Mouse (Mus musculus) testis, postnatal 10 days (tissue): ENCODE data around the gene Klhdc3.

Source experiments
- DNase-seq: peaks from one replicate; pipeline ENCODE4 v3.0.0; 2021; ENCODE audit warnings: low spot score

The Klhdc3 gene

DNA sequence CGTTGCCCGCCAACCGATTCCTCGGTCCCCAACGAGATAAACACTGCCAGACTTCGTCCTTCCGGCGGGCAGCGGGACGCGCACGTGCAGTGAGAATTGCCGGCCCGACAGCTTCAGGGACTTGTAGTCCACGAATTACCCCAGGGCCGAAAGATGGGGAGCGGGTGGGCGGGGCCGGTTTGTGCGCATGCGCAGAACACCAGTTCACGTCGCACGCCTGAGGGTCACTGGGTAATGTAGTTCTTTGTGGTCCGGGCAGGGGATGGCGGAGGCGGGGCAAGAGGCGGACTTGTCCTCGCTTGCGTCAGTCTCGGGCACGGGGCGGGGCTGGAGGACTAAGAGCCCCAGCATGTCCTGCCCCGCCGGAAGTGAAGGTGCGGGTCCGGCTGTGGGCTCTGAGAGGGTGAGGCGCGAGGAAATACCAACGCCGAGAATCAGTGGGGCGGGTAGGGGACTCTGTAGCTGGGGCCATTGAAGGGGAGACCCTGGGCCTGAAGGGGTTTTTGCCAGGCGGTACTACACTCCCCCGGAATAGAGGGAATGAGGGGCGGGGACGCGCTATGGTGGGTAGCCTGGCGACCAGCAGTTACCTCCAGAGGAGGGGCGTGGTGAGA lies at the start of gene Klhdc3:
Gene Klhdc3, minus strand, starts transcription at position 155 of the 614 bp plus-strand sequence.
- DNase-seq, result peak; percentile 99

- DNase-seq, result peak; percentile 59
These were observed 48.2 kb upstream of the Klhdc3 start, which contains the start of gene Gnmt for GRCm38 (mm10) chr17:46728904-46729318. Gnmt (minus strand) TSS chr17:46729168.

- no peak for DNase-seq
These were observed 47.8 kb upstream of the Klhdc3 start for GRCm38 (mm10) chr17:46728496-46728895.

DNA sequence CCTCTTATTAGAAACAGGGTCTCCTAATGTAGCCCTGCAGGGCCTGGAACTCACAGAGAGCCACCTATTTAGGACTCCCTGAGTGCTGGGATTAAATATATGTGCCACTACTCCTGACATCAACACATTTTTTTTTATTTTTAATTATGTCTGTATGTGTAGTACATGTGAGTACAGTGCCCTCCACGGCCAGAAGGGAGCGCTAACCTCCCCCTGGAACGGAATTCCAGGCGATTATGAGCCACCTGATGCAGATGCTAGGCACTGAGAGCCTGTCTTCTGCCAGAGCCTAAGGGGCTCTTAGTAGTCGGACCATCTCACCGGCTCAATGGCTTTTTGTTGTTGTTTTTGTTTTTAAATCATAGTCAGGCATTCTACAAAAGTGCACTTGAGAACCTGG lies 47.3 kb upstream of the Klhdc3 start:
- peak; percentile 69 for DNase-seq

DNA sequence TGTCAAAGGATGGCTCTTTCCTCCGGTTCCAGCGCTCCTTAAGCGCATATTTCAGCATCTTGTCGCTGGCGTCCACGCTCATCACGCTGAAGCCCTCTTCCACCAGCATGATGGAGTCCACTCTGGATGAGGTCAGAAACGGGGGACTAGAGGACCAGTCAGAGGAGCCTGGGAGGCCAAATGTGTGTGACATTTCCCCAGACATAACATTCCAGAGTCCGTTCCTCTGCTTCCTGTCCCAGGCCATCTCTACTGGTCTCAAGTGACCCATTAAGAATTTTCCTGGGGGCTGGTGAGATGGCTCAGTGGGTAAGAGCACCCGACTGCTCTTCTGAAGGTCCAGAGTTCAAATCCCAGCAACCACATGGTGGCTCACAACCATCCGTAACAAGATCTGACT lies 46.6 kb upstream of the Klhdc3 start:
- no peak for DNase-seq

DNA sequence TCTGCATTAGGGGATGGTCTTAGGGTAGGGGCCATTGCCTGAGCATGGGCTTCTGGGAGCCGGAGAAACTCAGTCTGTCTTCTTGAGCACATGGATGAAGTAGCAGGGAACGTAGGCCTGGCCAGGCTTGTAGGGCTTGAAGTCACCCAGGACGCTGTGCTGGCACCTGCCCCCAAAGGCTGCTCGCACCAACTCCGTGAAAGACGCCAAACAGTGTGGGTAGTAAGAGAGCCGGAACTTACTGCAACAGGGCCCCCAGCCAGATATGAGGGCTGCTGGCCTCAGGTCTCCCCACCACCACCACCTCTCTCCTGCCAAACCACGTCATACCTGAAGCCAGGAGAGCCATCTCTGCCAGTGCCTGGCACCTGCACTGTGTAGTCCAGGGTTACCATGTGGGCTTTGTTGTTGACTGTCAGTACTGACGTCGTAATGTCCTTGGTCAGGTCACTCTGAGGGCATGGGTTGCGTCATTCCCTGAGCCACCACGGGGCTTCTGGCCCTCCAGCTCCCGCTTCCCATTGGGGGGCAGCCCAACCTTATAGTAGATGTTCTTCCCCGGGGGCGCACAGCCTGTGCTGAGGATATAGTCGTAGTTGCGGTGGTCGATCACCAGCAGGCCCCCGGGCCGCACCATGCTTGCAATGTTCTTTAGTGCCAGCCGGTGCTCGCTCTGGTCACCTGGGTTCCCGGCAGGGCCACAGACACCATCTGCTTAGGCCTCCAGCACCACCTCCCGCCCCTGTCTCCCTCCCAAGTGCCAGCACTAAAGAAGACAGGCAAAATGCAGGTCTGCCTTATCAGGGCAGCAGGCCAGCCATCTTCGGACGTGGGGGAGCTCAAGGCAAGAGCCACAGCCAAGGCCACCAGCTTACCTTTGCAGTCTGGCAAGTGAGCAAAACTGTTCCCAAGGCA lies 45.3 kb upstream of the Klhdc3 start:
- peak; percentile 54 for DNase-seq

- DNase-seq, result no peak
These were observed 44.6 kb upstream of the Klhdc3 start for GRCm38 (mm10) chr17:46725273-46725672.

GRCm38 (mm10) chr17:46724477-46725084 lies 43.9 kb upstream of the Klhdc3 start:
- DNase-seq, result no peak

DNA sequence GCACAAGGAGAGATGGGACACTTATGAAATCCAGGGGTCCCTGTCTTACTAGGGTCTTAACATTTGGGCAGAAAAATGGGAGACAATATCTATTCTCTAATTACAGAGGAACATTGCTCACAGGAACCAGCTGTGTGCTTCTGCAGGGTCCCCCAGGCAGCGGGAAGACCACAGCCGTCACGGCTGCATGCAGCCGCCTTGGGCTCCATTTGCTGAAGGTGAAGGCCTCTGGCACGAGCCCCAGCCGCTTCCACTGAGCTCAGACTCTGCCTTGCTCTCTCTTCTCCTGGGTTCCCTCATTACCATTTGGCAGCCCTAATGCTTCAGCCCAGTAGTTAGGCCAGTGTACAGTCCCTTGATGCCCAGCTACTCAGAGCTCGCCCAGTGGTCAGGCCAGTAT lies 40.4 kb upstream of the Klhdc3 start:
- DNase-seq, result no peak

DNA sequence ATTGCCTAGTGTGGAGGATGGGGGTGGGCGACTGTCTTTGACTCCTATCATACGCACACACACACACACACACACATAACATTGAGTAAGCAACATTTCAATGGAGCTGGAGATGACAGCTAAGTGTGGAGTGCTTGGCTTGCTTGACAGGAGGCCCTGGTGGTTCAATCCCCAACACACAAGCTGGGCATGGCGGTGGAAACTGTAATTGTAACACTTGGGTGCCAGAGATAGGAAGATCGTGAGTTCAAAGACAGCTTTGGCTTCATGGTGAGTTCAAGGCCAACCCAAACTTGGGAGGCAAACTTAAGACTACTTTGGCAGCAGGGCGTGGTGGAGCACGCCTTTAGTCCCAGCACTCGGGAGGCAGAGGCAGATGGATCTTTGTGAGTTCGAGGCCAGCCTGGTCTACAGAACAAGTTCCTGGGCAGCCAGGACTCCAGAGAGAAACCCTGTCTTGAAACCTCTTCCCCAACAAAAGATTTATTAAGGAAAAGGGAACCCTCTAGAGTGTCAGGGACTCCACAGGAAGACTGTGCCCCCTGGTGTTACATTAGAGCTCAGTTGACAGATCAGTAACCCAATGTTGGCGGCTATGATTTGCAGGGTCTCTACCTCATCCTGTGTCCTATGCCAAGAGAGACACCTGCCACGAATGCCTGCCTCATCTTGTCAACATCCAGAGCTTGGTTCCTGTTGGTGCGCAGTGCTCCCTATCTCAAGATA lies 34.2 kb upstream of the Klhdc3 start:
- DNase-seq, result no peak

GRCm38 (mm10) chr17:46713849-46714248 lies 33.1 kb upstream of the Klhdc3 start:
- no peak for DNase-seq

GRCm38 (mm10) chr17:46712442-46712841 lies 31.7 kb upstream of the Klhdc3 start:
- DNase-seq, result no peak

GRCm38 (mm10) chr17:46711612-46712271 lies 31.0 kb upstream of the Klhdc3 start:
- DNase-seq, result peak; percentile 81

GRCm38 (mm10) chr17:46710959-46711597 lies 30.4 kb upstream of the Klhdc3 start, which contains the start of gene Pex6:
Pex6 (plus strand) TSS chr17:46711463.
- DNase-seq, result peak; percentile 94

DNA sequence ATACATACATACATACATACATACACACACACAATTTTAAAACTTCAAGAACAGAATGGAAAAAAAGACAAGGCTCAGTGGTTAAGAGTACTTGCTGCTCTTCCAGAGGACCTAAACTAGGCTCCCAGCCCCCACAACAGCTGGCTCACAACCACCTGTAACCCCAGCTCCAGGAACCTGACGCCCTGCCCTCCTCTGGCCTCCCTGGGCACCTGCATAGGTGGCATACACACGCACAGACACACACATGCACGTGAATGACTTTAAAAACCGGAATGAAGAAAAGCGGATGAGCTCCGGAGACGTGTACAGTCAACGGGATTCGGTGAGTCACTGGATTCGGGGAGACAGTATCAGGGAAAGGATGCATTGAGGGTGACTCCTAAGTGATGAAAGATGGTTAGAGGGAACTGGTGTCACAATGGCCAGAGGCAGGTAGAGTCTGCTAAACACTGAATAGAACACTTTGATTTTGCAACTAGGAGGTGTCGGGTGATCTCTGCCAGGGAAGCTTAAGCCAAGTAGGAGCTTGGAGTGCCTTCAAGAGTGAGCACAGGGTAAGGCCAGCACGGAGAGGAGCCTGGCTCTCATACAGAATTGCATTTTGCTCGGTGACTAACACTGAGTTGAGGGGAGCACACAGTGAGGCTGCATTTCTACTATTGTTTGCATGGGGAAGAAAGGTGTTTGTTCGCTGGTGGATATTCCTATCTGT lies 25.8 kb upstream of the Klhdc3 start:
- no peak for DNase-seq

GRCm38 (mm10) chr17:46704887-46705835 lies 24.4 kb upstream of the Klhdc3 start, which contains the start of gene Ppp2r5d:
Ppp2r5d (minus strand) TSS chr17:46705111.
- peak; percentile 96 for DNase-seq

GRCm38 (mm10) chr17:46703971-46704886 lies 23.5 kb upstream of the Klhdc3 start:
- no peak for DNase-seq

DNA sequence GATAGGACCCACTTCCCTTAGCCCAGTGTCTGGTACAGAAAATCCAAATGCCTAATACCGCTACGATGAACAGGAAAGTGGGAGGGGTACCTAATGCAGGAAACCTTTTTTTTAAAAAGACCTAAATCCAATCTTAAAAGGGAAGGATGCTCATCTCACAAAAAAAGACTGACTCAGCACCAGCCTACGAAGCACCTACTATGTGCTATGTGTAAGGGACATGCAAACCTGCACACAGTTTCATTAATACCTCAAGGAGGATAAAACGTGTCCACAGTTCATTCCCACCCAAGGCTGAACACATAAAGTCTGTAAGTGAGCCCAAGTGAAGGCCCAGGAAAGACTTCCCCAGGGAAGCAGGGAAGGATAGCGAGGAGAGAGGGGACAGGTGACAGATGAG lies 21.8 kb upstream of the Klhdc3 start:
- DNase-seq, result no peak
